Mouse (Mus musculus): ENCODE results near the gene Grin2d. TPM values are rescaled to one million over a fixed set of nuclear protein-coding genes. Genes with fewer than 3 reads are reported as not detected.

The Grin2d gene
- polyA plus RNA-seq, 1 experiment: 0.97 TPM

- Histone ChIP-seq H3K27ac (ENCODE audit: control insufficient read depth, insufficient read depth, low read depth, low read length, poor library complexity) (no peak overlapping the region; the same call in 1 of the 2 replicates), H3K4me1 (ENCODE audit: control insufficient read depth, insufficient read depth, low read length) (no peaks in the 10 kb centered on the region), H3K4me3 (replicated peaks; ENCODE audit: control insufficient read depth, low read depth, low read length) (no peak overlapping the region)
- TF ChIP-seq POLR2A (IDR thresholded peaks at IDR 0.05; ENCODE audit: borderline replicate concordance, control insufficient read depth, low read depth, low read length) (no peak; the same call in 1 of the 2 replicates), CTCF (IDR thresholded peaks at IDR 0.05; ENCODE audit: control insufficient read depth, insufficient read depth, low read length) (no peak)
- 5% methylated on average over 30 of the region's 30 CpGs for WGBS
Measured at GRCm38 (mm10) chr7:45856950-45857901, 21.0 kb downstream of the Grin2d start.

GRCm38 (mm10) chr7:45853089-45853488, 25.1 kb downstream of the Grin2d start:
- WGBS: 86% methylated on average over 12 of the region's 12 CpGs
- H3K4me1 ChIP-seq (ENCODE audit: control insufficient read depth, insufficient read depth, low read length): no peaks in the 10 kb centered on the region
- H3K4me3 ChIP-seq (replicated peaks; ENCODE audit: control insufficient read depth, low read depth, low read length): no peak overlapping the region
- no peak overlapping the region for H3K27ac ChIP-seq (ENCODE audit: control insufficient read depth, insufficient read depth, low read depth, low read length, poor library complexity)
- TF ChIP-seq POLR2A (IDR thresholded peaks at IDR 0.05; ENCODE audit: borderline replicate concordance, control insufficient read depth, low read depth, low read length): no peak
- TF ChIP-seq CTCF (IDR thresholded peaks at IDR 0.05; ENCODE audit: control insufficient read depth, insufficient read depth, low read length): no peak

- H3K27ac ChIP-seq (ENCODE audit: control insufficient read depth, insufficient read depth, low read depth, low read length, poor library complexity): no peak overlapping the region
- no peaks in the 10 kb centered on the region for H3K4me1 ChIP-seq (ENCODE audit: control insufficient read depth, insufficient read depth, low read length)
- TF ChIP-seq POLR2A (IDR thresholded peaks at IDR 0.05; ENCODE audit: borderline replicate concordance, control insufficient read depth, low read depth, low read length): no peak
- TF ChIP-seq CTCF (IDR thresholded peaks at IDR 0.05; ENCODE audit: control insufficient read depth, insufficient read depth, low read length): no peak
- WGBS: 70% methylated on average over 3 of the region's 3 CpGs
- no peak overlapping the region for H3K4me3 ChIP-seq (replicated peaks; ENCODE audit: control insufficient read depth, low read depth, low read length)
Measured at GRCm38 (mm10) chr7:45850661-45851060, 27.5 kb downstream of the Grin2d start.

DNA sequence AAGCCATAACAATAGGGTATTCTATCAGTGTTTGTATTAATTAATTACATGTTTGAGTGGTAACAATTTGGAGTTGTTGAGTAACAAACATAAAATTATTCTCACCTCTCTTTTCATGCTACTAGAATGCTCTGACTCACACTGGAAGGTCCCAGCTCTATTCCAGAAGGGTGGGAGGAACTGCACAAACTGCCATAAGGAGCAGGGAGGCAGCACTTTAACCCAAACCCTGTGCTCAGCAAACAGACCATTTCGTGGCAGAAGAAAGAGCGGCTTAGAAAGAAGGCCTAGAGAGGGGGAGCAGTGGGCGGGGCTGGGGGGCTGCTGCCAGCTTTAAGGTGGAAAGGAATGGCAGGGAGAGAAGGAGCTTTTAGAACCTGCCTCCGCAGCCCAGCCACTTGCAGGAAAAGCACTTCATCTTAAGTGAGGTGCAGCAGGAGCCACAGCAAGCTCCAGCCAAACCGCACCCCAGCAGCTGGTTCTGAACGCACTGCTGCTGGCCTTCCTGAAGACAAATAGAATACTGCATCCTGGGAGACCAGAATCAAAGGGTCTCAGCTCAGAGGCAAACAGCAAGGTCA, 29.6 kb downstream of the Grin2d start:
- Histone ChIP-seq H3K4me3 (replicated peaks; ENCODE audit: control insufficient read depth, low read depth, low read length) (no peak overlapping the region), H3K27ac (ENCODE audit: control insufficient read depth, insufficient read depth, low read depth, low read length, poor library complexity) (no peak overlapping the region), H3K4me1 (ENCODE audit: control insufficient read depth, insufficient read depth, low read length) (no peaks in the 10 kb centered on the region)
- WGBS: 48% methylated on average over 6 of the region's 6 CpGs
- TF ChIP-seq CTCF (IDR thresholded peaks at IDR 0.05; ENCODE audit: control insufficient read depth, insufficient read depth, low read length): no peak

DNA sequence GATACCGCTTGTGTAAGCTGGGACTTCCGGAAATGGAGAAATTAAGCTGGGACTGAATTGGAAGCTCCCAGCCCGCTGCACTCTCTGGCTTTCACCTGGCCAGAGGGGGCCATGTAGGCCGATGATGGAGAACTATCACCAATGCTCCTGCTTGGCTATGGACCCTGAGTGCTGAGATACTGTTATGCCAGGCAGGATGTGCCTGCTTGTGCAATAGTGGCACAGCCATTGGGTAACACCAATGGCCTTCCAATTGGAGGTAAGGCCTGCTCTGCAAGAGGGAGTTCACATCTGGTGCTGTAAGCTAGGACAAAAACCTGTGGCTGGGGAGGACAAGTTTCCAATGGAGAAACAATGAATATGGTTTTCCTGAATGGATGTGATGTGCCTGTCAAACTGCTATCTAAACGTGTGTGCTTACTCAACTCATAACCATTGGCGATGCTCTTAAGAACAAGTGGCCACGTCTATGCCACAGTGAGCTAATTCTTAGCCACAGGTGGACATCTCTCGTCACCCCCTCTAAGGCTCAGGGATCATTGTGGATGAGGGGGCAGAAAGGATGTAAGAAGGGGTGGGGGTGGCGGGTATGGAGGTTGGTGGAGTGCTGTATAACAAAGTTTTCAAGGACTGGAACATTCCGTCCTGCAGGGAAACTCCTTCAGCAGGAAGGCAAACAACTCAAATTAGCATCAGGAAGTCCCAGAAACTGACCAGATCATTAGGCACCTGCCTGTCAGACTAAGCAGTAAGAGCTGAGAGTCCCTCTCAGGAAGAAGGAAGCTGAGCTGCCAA, 35.0 kb downstream of the Grin2d start:
- Histone ChIP-seq H3K27ac (ENCODE audit: control insufficient read depth, insufficient read depth, low read depth, low read length, poor library complexity) (no peak overlapping the region), H3K4me3 (replicated peaks; ENCODE audit: control insufficient read depth, low read depth, low read length) (no peak overlapping the region), H3K4me1 (ENCODE audit: control insufficient read depth, insufficient read depth, low read length) (no peaks in the 10 kb centered on the region; the same call in 1 of the 2 replicates)
- TF ChIP-seq POLR2A (IDR thresholded peaks at IDR 0.05; ENCODE audit: borderline replicate concordance, control insufficient read depth, low read depth, low read length) (no peak), CTCF (IDR thresholded peaks at IDR 0.05; ENCODE audit: control insufficient read depth, insufficient read depth, low read length) (no peak)
- 67% methylated on average over 10 of the region's 10 CpGs for WGBS

DNA sequence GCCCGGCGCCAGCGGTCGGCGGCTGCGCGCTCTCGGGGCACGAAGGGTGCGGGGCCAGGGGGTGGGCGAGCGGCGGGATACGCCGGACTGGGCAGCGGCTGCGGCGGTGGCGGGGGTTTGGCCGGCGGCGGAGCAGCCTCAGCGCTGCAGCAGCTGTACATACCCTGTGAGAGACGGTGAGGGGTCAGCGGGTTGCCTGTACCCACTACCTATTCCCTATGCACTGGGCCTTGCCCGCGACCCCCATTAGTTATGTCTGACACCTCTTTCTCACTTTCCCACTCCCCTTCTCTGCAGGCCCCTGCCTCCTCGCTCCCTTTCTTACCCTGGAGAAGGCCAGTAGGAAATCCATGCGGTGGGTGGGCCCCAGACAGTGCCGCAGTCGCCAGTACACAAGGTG, 44.3 kb downstream of the Grin2d start:
- 11% methylated on average over 23 of the region's 31 CpGs for WGBS
- TF ChIP-seq POLR2A (IDR thresholded peaks at IDR 0.05; ENCODE audit: borderline replicate concordance, control insufficient read depth, low read depth, low read length) (no peak), CTCF (IDR thresholded peaks at IDR 0.05; ENCODE audit: control insufficient read depth, insufficient read depth, low read length) (no peak)
- Histone ChIP-seq H3K27ac (ENCODE audit: control insufficient read depth, insufficient read depth, low read depth, low read length, poor library complexity) (no peak overlapping the region), H3K4me3 (replicated peaks; ENCODE audit: control insufficient read depth, low read depth, low read length) (no peak overlapping the region), H3K4me1 (ENCODE audit: control insufficient read depth, insufficient read depth, low read length) (peaks cover 2% of the 10 kb centered on the region; the same call in 1 of the 2 replicates)

- no peak overlapping the region; the same call in 1 of the 2 replicates for H3K27ac ChIP-seq (ENCODE audit: control insufficient read depth, insufficient read depth, low read depth, low read length, poor library complexity)
Measured at GRCm38 (mm10) chr7:45833148-45833790, 44.9 kb downstream of the Grin2d start.

More at GRCm38 (mm10) chr7:45833148-45833790, 44.9 kb downstream of the Grin2d start:
- peaks cover 2% of the 10 kb centered on the region; the same call in 1 of the 2 replicates for H3K4me1 ChIP-seq (ENCODE audit: control insufficient read depth, insufficient read depth, low read length)
- TF ChIP-seq POLR2A (IDR thresholded peaks at IDR 0.05; ENCODE audit: borderline replicate concordance, control insufficient read depth, low read depth, low read length) (no peak), CTCF (IDR thresholded peaks at IDR 0.05; ENCODE audit: control insufficient read depth, insufficient read depth, low read length) (no peak)
- H3K4me3 ChIP-seq (replicated peaks; ENCODE audit: control insufficient read depth, low read depth, low read length): no peak overlapping the region
- WGBS: 6% methylated on average over 86 of the region's 86 CpGs
